Mouse (Mus musculus) thymus, postnatal 4 days (tissue): ENCODE data around the gene Xirp1.

Source experiments
- DNase-seq: peaks from one replicate; pipeline ENCODE4 v3.0.0; 2021

Gene Xirp1

DNA sequence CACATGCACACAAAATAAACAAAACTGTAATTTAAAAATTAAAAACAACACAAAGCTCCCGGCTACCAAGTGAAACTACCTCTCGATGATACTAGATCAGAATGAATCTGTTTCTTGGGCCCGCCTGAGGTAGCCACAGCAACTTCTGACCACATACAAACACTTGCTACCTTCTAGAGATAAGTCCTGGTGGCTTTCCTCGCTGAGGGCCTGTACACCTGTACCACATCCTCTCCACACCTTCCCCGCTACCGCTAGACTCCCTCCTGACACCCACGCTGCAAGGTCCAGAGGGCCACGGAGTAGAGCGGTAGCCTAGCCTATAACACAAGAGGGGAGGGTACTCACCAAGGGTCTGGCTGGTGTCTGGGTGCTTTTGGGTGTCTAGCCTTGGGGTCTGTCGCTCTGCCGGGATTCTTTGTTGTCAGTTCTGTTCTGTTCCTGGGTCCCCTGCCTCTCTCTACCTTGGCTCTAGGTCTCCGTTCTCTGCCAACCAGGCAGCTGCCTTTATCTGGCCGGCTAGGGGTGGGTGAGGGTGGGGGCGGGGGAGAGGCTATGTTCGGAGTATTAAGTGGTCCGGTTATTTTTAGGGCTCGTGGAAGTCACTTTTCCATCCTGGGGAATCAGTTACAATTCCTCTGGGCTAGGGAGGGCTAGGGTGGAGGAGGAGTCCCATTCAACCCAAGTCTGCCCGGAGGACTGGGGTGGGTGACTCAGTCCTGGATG, at the start of gene Xirp1:
Gene Xirp1, minus strand, starts transcription at position 513 of the 726 bp plus-strand sequence.
- no peak for DNase-seq

DNA sequence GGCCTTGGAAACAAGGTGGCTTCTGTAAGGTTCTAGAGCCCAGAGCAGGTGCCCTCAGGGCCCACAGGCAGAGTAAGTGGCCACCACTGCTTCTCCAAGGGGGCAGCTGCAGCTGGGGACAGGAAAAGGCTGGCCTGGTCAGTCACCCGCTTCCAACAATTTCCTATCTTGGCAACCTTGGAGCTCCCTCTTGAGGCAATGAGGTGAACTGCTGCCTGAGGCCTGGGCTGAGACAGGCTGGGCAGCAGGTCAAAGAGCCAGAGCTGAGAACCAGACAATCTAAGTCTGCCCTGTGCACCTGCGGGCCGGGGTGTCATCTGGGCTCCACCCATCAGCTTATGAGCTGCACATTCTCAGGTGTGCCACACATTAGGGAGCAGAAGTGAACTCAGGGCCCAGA, 49.8 kb upstream of the Xirp1 start:
- DNase-seq = peak; percentile 79

DNA sequence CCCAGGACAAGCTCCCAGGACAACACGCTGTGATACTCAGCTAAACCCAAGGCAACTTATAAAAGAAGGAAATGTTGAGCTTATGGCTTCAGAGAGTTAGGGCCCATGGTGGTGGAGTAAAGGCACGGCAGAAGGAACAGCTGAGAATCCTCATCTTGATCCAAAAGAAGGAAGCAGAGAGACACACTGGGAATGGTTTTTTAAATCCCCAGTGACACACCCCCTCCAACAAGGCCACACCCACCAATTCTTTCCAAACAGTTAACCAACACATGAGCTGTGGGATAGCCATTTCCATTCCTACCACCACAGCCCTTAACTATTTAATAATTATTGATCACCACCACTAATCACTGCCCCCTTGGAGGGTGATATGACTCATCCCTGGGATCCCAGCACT, 47.9 kb upstream of the Xirp1 start:
- DNase-seq = no peak

DNA sequence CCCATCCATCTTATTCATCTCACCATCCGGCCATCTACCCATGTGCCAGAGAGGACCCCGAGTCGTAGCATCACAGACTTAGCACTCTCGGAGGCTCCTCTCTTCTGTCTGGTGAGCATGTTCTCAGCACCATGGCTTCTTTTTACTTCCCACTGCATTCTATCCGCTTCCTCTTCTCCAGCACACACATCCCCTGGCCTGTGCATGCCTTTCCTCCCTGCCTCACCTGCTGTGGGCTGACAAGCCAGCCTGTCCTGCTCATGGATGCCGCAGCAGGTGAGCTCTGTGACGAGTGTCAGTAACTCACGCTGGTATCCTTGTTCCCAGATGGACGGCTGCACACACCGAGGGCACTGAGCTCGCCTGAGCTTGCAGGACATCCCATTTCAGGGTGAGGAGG, 46.4 kb upstream of the Xirp1 start, which contains the start of gene Cx3cr1:
Gene Cx3cr1, minus strand, starts transcription at position 101 of the 400 bp plus-strand sequence.
- DNase-seq = no peak

- no peak for DNase-seq
Observed at GRCm38 (mm10) chr9:120068047-120068446, 44.6 kb upstream of the Xirp1 start.

GRCm38 (mm10) chr9:120067609-120068008, 44.2 kb upstream of the Xirp1 start:
- DNase-seq = no peak

GRCm38 (mm10) chr9:120064317-120064716, 40.9 kb upstream of the Xirp1 start:
- DNase-seq = no peak

DNA sequence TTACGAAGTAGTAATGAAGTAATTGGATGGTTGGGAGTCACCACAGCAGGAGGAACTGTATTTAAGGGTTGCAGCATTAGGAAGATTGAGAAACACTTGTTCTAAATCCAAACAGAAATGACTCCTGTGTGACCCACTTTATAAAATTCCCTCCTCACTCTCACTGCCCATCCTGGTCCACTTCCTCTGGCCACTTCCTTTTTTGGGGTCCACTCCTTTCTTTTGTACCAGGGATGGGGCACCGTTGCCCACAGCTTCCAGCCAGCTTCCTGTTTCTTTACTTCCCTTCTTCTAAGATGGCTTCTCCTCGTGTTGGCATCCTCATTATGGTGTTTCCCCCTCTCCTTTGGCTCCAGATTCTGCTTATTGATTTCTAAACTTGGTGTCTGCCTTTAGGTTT, 35.3 kb upstream of the Xirp1 start:
- DNase-seq = no peak

GRCm38 (mm10) chr9:120056201-120056600, 32.8 kb upstream of the Xirp1 start:
- DNase-seq = no peak

GRCm38 (mm10) chr9:120054545-120055277, 31.3 kb upstream of the Xirp1 start:
- peak; percentile 55 for DNase-seq

- DNase-seq = no peak
Observed at GRCm38 (mm10) chr9:120049407-120049806, 26.0 kb upstream of the Xirp1 start.

DNA sequence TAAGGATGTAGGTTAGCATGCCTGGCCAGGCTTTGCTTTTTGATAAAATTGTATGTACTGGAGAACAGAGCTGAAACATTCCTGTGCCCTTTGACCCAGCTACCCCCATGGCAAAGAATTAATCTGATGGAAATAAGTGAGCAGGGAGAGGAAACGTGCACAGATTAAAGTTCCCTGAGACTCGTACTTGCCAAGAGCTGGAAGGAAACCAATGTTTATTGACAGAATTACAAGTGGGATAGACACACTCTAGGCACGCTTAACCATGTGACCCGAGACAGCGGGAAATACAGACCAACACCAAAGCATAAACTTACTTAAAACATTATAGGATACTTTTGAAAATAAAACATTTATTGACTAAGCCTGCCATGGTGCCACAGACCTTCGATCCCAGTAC, 25.1 kb upstream of the Xirp1 start:
- no peak for DNase-seq

- no peak for DNase-seq
Observed at GRCm38 (mm10) chr9:120043115-120043514, 19.7 kb upstream of the Xirp1 start.

DNA sequence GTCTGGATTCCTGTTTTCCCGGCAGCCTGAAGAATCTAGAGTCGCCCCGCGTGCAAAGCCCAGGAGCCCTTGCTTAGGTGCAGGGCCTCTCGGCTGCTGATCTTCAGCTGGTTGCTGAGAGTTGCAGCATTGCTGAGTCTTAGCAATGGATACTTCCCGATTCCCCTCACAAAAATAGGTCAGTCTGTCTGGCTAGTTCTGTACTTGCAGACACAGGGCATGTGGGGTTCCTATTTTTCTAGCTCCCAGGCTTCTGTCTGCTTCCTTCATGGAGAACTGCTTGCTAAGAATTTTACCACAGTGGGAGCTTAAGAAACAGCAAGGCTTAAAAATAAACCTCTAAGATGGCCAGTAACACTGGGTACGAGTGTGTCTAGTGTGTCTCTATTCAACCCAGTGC, 14.0 kb upstream of the Xirp1 start:
- DNase-seq = no peak

GRCm38 (mm10) chr9:120034375-120034774, 11.0 kb upstream of the Xirp1 start:
- DNase-seq = no peak

GRCm38 (mm10) chr9:120032710-120033109, 9.3 kb upstream of the Xirp1 start:
- no peak for DNase-seq

- DNase-seq = peak; percentile 52
Observed at GRCm38 (mm10) chr9:120030421-120030820, 7.0 kb upstream of the Xirp1 start.

DNA sequence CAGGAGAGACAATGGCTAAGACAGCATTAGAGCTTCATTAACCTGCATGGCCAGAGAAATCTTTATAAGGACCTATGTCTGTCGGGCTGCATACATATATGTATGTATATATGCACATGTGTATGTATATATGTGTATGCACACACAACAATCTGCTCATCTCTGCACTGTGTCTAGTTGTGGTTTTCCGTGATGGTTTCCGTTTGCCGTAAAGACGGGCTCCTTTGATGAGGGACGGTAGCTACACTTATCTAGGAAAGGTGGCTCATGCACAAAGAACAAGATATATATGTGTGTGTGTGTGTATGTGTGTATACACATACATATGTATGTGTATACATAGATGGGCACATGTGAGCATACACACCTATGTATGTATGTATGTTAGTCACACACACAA, 6.5 kb upstream of the Xirp1 start:
- DNase-seq = no peak

DNA sequence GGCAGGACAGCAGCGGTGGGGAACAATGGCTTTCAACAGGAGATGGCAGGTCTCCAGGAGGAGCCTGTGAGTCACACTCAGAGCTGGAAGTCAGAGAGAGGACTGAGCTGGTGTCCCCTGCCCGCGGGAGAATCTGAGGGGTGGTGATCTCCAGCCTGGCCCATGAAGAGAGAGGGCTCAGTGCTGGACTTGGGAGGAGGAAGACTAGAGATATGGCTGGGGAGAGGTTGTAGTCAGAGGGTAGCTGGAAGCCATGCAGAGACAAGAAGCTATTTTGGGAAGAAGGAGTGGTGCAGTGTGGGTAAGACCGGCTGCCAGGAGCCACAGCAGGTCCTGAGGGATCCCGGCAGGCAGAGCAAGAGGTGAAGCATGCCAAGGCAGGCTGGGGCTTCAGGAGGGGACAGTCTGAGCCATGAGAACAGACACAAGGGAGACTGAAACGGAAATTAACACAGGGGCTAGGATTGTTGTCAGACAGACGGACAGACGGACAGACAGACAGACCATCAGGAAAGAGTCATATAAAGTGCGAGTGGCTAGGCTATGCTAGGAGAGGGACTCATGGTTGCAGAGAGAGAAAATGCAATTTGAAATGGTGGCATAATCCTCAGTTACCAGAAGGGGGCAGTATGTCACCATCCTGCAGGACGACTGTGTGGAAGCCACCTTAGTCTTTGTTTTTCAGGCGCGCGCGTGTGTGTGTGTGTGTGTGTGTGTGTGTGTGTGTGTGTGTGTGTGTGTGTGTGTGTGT, 4.2 kb upstream of the Xirp1 start:
- peak; percentile 55 for DNase-seq

- no peak for DNase-seq
Observed at GRCm38 (mm10) chr9:120024625-120025024, 1.2 kb upstream of the Xirp1 start.

DNA sequence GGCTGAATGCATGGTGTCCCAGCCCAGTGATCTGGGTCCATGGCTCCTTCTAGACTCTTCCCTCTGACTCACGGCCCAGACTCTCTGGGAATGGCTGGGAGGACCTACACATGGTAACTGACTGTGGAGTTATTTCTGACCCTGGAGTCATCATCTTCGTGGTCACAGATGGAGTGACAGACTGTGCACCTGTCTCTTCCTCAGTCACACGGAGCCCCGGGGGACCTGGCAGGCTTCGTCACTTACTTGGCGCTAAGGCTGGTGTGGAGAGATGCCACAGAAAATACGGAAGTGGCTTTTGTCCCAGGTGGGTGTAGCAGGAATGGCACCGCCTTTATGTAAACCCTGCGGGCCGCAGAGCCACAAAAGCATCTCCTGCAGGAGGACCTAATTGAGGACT, 773 bp upstream of the Xirp1 start:
- DNase-seq = no peak

GRCm38 (mm10) chr9:120021164-120021563, 2.2 kb downstream of the Xirp1 start:
- no peak for DNase-seq

GRCm38 (mm10) chr9:120020285-120020890, 3.0 kb downstream of the Xirp1 start:
- DNase-seq = peak; percentile 88
